Mouse (Mus musculus): ENCODE measurements around the gene Rnf187.
A peak's percentile ranks its signal among the peaks of the same experiment; 100 is the strongest.
"Not testable (repeated sequence)": the region's sequence is repeated elsewhere in the genome, so short reads cannot be mapped to it uniquely, and the experiment has no call there.

Gene Rnf187

DNA sequence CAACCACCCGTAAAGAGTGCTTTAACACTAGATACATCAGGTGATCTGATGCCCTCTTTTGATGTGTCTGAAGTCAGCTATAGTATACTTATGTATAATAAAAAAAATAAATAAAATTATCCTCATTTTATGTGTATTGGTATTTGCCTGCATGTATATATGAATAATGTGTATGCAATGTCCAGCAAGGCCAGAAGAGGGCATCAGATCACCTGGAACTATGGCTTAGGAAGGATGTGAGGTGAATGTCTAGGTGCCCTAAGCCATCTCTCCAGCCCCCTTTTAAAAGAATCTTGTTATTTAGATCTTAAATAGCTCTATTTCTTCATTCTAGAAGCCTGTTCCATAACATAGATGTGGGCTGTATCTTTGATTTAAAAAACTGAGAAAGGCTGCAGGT, 28.6 kb upstream of the Rnf187 start:
- DNase-seq (ENCODE audit: low read depth, low spot score) = peak; percentile 49

DNA sequence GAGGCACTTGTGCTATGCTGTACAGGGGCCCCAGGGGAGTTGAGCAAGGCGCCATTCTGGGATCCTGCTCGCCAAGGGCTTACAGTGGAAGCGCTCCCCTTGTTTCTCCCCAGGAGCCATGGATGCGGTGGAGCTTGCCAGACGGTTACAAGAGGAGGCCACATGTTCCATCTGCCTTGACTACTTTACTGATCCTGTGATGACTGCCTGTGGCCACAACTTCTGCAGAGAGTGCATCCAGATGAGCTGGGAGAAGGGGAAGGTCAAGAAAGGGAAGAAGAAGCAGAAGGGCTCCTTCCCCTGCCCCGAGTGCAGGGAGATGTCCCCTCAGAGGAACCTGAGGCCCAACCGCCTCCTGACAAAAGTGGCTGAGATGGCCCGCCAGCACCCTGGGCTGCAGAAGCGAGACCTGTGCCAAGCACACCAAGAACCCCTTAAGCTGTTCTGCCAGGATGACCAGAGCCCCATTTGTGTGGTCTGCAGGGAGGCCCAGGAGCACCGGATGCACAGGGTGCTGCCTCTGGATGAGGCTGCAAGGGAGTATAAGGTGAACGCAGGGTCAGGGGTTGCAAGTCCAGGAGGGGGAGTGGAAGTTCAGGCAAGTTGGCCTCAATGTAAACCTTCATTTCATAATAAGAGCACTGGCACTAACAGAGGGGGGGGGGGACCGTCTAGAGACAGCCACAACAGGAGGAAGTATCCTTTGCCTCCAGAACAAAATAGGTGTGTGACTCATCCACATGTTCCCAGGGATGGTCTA, 26.5 kb upstream of the Rnf187 start:
- DNase-seq (ENCODE audit: low read depth, low spot score) = peak; percentile 57

DNA sequence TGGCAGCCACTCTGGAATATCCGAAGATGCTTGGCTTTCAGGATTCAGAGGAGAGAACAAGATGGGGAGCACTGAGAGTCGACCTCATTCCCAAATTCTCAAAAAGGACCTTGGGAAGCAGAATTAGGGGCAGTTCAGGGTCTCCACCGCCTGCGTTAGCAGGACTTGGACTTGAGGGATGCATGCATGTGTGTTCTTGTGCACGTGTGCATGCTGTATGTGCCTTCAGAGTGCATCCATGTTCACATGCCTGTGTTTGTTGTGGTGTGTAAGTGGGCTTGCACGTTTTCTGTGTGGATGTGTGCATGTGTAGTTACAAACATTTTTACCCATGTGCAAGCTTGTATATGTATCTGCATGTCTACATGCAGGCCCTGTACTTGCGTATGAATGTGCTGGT, 25.5 kb upstream of the Rnf187 start:
- no peak for DNase-seq (ENCODE audit: low read depth, low spot score)

DNA sequence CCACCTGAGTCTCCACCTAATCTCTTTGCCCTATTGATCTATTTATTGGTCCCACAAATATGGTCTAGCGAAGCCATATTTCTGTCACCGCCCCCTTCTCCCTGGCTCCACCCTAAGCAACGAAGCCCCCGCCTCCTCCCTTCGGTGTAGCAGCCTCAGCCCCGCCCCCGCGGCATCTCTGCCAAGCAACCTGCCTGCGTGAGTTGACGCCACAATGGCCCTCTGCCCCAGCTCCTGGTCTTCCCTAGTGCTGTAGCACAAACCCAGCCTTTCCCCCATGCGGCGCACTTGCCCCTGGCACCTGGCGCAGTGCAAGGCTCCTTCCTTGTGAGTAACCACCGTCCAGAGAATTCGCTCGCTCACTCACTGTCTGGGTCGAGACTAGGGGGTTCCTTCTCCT, 24.8 kb upstream of the Rnf187 start:
- peak; percentile 74 for DNase-seq (ENCODE audit: low read depth, low spot score)

DNA sequence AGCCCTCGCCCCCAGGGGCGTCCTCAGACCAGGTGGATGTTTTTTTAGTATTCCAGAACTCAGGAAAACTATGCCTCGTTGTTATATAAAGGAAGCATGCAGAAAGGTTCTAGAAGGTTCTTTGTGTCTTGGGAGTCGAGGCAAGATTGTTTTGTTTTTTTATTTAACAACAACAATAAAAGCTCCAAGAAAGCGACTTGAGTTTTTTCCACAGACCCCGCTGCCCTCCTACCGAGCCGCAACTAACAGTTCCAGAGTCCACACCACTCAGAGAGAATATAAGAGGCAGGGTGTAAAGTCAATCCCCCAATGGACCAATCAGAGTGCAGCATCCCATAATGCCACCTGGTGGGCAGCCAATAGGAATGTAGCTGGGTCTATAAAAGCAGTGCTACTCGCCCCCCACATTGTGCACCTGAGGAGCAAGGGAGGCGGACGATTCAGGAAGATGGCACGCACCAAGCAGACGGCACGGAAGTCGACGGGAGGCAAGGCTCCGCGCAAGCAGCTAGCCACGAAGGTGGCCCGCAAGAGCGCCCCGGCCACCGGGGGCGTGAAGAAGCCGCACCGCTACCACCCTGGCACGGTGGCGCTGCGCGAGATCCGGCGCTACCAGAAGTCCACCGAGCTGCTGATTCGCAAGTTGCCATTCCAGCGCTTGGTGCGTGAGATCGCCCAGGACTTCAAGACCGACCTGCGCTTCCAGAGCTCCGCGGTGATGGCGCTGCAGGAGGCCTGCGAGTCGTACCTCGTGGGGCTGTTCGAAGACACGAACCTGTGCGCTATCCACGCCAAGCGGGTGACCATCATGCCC, 22.9 kb upstream of the Rnf187 start:
- peak; percentile 81 for DNase-seq (ENCODE audit: low read depth, low spot score)

DNA sequence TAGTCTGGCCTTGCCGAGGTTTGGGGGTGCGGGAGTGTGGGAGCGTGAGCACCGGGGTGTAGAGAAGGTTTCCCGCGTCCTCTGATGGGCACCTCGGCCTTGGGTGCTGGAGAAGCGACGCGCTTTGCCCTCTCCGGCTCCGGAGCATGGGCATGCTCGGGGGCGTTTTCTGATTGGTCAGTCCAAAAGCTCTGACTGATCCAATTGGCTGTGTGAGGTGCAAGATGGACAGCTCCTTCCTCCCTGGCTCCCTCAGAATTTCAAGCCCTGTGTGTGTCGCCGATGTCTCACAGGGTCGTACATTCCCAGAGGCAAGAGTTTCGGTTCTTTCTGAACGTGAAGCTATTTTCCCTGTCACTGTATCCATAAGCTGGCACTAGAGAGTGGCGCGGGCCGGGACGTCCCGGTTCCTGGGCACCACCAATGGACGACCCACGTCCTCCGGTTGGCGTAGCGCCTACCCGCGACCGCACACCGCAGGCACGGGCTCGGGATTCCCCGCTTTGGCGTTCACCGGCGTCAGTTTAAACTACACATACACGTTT, 21.3 kb upstream of the Rnf187 start:
- peak; percentile 89 for DNase-seq (ENCODE audit: low read depth, low spot score)

DNA sequence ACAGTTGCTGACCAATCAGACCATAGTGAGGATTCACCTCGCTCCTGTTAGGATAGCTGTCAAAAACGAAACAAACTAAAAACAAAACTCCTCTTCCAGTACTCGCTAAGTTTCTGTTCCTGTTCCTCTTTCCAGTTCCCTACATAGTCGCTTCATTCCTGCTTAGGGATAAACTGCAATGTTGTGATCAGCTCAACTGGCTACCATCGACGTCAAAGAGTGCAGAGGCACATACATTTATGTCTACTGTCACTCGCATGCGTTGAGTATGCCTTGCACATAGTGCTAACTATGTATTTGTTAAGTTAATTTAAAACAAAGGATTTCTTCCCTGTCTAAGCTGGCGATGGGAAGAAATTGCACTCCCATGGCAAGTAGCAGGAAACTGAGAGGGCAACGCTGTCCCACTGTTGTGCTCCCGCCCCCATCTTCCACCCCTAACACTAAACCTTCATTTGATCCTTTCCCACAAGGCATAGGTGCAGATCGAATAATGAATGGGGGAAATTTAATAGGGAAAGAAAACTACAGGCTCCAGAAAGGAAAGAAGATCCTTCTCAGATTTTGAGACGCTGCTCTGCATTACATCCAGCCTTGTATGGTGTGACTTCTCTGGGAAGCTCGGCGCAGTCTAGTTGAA, 20.6 kb upstream of the Rnf187 start:
- no peak for DNase-seq (ENCODE audit: low read depth, low spot score)

DNA sequence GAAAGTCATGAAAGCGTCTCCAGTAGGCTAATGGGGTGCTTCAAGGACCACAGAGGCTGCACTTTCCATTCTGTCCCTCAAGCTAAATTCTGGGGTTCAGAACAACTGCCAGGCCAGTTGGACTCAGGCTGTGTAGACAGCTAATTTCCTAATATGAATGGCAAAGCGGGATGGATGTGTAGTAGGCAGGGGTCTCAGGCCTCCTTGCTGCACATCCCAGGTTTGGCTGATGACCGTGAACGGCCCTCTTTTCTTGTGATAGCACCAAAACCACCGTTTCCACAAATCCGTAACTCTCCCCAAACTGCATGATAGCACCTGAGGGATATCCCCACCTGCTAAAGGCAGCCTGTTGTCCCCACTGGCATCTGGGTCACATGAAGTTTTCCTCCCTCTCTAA, 19.8 kb upstream of the Rnf187 start:
- no peak for DNase-seq (ENCODE audit: low read depth, low spot score)

DNA sequence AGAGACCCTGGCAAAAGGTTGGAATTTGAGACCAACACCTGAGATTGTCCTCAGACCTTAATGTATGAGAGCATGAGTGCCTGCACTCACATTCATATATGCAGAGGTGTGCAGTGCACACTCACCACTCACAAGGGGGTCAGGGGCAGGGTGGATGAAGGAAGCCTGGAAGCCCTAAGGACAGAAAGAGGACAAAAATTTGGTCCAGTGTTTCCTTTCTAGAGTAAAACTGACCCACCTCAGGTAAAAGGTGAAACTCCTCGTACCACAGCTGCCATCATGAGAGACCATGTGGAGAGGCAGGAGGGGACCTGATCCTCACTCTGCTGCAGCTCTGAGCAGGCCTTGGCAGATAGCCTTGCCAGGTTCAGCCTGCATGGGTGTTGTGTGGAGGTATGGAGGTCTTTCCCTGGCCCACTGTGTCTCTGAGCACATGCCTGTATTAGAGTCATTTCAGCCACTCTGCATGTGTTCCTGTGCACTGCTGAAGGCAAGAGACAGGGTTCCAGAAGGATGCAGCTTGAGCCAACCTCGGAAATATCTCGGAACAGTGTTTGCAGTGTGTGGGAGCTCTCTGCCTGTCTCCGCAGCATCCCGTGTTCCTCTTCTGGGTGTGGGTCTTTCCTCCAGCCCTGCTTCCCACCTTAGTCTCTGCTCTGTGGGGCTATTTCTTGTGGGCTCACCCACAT, 18.7 kb upstream of the Rnf187 start:
- no peak for DNase-seq (ENCODE audit: low read depth, low spot score)

DNA sequence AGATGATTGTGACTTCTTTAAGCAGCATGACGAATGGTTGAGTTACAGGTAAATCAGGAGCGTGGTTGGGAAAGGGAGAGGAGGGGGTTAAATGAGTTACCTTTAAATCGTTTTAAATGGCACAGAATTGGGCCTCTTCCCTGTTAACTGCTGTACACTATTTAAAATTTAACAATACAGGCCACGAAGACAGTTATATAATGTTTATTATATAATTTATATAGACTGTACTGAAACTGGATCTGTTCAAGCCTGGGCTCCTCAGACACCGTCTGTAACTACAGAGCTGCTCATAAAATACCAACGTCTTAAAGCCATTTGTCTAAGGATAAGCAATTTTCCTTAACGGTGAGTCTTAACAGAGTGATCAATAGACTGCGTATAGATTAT, 17.1 kb upstream of the Rnf187 start:
- DNase-seq (ENCODE audit: low read depth, low spot score) = no peak

DNA sequence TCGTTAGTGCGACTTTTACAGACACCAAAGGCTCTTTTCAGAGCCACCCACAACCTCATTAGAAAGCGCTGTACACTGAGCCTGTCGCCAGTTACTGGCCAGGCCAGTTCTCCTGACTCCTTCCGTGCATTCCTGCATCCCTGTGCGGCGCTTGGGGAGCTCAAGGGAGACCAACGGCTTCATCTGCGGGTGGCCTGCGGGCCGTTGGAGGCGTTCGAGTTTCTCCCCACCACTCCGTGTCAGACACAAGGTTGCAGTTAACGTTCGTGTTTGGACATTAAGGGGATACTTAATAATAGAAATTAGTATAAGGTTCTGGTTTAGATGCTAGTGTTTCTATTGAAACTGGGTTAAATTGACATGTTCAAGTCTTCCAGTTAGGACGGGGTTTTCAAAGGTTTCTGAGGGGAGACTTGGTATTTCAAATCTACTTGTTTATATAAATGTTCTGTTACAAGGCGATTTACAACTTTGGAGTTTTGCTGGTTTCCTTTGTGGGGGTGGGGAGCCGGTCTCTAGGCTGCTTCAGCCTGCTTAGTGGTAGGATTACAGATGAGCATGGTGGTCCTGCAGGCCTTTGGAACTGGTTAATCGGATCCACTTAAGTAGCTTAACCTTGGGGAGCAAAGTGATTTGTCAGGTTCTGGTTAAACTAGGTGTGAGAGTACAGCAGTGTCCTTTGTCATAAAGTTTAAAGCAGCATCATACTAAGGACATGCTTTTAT, 16.6 kb upstream of the Rnf187 start:
- DNase-seq (ENCODE audit: low read depth, low spot score) = no peak

DNA sequence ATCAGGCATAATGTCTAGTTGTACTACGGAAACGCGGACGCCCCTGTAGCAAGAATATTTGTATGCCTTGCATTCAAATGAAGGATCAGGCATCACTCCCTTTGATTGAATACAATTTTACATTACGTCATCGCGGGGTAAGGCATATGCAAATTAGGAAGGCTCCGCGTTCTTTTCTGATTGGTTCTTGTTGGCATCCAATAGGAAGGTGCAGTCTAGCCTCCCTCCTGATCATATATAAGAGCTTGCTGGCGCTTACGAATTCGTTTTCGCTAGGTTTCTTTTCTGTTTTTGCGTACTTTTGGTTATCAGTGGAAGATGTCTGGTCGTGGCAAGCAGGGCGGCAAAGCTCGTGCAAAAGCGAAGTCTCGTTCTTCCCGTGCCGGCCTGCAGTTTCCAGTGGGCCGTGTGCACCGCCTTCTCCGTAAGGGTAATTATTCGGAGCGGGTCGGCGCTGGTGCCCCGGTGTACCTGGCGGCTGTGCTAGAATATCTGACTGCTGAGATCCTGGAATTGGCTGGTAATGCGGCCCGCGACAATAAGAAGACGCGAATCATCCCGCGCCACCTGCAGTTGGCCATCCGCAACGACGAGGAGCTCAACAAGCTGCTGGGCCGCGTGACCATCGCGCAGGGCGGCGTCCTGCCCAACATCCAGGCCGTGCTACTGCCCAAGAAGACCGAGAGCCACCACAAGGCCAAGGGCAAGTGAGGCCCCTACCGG, 15.9 kb upstream of the Rnf187 start, which contains the start of the genes Hist3h2a and Trim17:
Gene Hist3h2a (plus strand): TSS at position 266 of the 723 bp plus-strand sequence.
Gene Trim17 (plus strand): TSS at position 266 of the 723 bp plus-strand sequence.
- peak; percentile 98 for DNase-seq (ENCODE audit: low read depth, low spot score)

DNA sequence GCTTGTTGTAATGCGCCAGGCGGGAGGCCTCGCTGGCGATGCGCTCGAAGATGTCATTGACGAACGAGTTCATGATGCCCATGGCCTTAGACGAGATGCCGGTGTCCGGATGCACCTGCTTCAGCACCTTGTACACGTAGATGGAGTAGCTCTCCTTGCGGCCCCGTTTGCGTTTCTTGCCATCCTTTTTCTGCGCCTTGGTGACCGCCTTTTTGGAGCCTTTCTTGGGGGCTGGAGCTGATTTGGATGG, 15.4 kb upstream of the Rnf187 start:
- not testable (repeated sequence) for DNase-seq (ENCODE audit: low read depth, low spot score)

DNA sequence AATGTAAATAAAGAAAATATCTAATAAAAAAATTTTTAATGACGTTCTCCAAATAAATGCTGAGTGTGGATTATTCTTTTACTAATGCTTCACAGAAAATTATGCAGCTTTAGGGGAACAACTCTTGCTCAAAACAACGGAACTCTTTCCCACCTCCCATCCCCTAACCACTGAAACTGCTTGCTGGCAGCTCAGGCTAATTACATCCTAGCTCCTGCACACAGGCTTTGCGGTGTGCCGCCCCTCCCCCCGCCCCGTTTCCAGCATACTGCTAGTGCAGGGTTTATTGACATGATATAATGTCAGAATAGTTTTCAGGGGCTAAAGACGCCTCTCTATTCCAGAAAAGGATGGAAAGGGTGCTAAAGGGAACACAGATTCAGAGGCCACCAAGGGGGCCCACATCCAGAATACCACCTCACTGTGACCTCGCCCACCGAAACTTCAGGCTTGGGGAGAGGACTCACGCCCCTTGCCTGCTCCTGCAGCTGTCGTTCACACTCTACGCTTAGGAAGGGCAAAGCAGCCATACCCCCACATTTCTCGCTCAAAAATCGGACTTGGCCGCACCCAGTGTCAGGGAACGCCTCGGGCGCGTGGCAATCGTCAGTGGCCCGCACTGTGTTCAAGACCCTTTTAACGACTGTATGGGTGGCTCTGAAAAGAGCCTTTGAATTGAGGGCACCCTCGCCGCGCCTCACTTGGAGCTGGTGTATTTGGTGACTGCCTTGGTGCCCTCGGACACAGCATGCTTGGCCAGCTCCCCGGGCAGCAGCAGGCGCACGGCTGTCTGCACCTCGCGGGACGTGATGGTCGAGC, 14.8 kb upstream of the Rnf187 start:
- peak; percentile 33 for DNase-seq (ENCODE audit: low read depth, low spot score)

DNA sequence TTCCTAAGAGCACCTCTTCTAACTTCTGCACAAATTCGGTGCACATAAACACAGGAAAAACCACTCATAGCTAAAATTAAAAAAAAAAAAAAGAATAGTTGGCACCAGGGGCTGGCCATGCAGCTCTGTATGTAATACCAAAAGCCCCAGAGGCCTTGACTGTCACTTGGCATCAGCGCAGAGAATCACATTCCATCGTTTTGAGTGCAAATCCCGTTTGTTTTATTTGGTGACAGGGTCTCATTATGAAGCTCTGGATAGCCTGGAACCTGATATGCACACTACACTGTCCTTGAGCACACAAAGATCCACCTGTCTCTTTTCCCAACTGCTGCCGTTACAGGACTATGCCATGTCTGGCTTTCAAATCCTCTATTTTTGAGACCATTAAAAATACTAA, 12.5 kb upstream of the Rnf187 start:
- no peak for DNase-seq (ENCODE audit: low read depth, low spot score)

DNA sequence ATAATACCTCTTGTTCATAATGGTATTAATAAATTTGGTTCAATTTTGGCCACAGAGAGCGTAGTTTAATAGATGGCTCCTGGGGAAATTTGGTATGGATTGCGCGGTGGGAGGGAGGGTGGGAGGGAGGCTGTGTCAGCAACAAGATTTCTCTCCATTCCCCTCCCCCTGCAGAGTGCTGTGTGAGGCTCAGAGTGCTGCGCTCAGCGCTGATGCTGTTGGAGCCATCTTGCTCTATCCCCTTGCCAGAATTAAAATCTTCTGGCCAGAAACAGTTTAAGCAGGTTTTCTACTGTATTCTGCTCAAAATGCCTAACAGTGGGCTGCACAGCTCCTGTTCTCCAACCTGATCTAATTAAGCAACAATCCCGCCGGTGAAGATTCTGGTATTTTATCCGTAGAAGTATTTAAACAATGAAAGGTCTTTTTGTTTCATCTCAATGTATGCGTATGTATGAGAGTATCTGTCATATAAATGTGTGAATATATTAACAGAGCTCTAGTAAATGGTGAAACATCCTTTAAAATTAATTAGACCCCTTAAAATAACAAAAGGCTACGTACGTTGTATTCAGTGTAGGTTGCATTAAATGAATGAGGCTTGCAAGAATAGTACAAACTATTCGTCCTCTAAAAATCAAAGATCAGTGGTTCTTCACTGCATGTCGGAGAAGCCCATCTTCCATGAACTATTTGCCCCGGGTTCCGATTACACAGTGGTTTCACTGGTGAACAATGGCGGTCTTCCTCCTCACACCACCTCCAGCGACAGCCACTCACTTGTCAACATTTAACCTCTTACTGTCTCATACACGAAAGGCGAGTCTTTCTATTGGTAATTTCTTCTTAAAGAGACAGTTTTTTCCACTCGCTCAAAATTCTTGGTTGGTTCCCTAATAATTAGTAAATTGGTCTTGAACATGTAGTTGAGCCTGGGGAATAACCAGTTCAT, 11.0 kb upstream of the Rnf187 start:
- DNase-seq (ENCODE audit: low read depth, low spot score) = peak; percentile 40

DNA sequence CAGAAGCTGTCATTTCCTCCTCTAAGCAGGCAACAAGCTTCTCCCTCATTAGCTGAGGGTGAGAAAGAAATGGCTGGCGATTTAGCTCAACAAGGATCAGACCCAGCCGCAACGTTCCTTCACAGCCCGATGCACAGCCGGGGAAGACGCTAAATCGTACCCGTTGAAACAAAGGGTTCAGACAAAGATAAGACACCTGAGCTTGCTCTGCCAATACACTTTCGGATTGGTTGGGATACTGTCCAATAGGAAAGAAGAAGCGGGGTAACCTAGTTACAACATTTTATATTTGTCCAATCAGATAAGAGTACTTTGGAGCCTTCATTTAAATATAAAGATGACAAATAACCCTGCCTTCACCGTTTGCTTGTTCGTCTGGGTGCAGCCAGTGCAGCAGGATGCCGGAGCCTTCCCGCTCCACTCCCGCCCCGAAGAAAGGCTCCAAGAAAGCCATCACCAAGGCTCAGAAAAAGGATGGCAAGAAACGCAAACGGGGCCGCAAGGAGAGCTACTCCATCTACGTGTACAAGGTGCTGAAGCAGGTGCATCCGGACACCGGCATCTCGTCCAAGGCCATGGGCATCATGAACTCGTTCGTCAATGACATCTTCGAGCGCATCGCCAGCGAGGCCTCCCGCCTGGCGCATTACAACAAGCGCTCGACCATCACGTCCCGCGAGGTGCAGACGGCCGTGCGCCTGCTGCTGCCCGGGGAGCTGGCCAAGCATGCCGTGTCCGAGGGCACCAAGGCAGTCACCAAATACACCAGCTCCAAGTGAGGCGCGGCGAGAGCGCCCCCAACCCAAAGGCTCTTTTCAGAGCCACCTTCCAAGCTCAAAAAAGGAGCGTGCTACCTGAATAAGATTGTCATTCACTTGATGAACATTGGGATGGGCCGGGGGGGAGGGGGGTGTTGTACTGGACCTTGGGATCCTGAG, 10.1 kb upstream of the Rnf187 start, which contains the start of gene Hist3h2ba:
Gene Hist3h2ba (plus strand): TSS at position 379 of the 938 bp plus-strand sequence.
- DNase-seq (ENCODE audit: low read depth, low spot score) = peak; percentile 94

All from R1 (cell line).